Comparison of ENCODE assay signal across 10 mouse cellular contexts in the genomic region with DNA sequence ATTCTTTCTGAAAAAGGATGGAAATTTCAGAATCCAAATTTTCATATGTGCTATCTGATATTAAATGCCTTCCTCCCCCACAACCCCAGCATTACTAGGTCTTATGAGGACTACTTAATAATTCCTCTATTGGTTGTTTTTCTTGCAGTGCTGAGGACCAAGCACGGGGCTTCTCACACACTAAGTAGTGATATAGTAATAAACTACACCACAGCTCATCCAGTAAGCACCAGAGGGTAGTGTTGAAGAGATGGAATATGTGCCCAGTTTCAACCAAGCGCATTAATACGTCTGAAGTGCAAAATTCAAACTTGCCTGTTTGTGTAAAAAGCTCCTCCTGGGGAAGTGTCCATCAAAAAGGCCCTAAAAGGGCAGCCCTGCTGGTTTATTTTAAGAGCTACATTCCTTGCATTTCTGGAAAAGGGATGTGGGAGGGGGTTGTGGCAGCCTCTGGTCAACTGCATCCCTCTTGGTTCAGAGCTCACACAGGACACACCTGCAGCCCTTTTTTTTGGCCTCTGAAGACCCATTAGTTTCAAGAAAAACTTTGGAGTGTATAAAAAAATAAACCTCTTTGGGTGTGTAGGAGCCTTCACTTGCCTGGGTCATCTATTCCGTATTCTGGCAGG.
DNase-seq lines count a peak whose midpoint lies in the region; ATAC-seq and TF ChIP-seq lines count a peak whose summit lies in the region.
"Had no signal": no experiment of that assay in that cellular context is flagged by ENCODE, and none has a peak within 500 bp of the region (broad histone marks: within the 10 kb centered on the region; RNA-seq: fewer than 3 reads in every experiment).

No protein-coding gene starts in this region.

- no peak for DNase-seq in heart, postnatal 4 days
- peak; percentile 31 for DNase-seq in neural tube, embryonic 10.5 days (ENCODE audit: extremely low spot score, low spot score)
- peak; percentile 37 for DNase-seq in limb, embryonic 10.5 days (ENCODE audit: low spot score)
- no peak for DNase-seq in thymus, adult 2 months
- no peak for DNase-seq in cerebellum, adult 11-12 months
- DNase-seq: cerebellum, adult 8-10 months; liver, postnatal 0 days had no signal

- TF ChIP-seq POLR2A in thymus, adult 2 months (IDR thresholded peaks at IDR 0.05; ENCODE audit: control insufficient read depth, extremely low read depth, insufficient read depth, low read length, poor library complexity), result no peak

- peaks cover 13% of the 10 kb centered on the region for H3K4me1 ChIP-seq in heart, embryonic 16.5 days (ENCODE audit: control insufficient read depth, insufficient read depth, low read length)
- H3K4me1 ChIP-seq in neural tube, embryonic 15.5 days, result peaks cover 15% of the 10 kb centered on the region
- H3K4me1 ChIP-seq in limb, embryonic 10.5 days, result peaks cover 37% of the 10 kb centered on the region
- H3K4me1 ChIP-seq in thymus, adult 2 months (replicated peaks; ENCODE audit: control insufficient read depth, insufficient read depth, low read length), result no peaks in the 10 kb centered on the region

- H3K4me2 ChIP-seq in heart, embryonic 16.5 days (ENCODE audit: low read depth, low read length), result no peak overlapping the region
- H3K4me2 ChIP-seq in neural tube, embryonic 15.5 days, result no peak overlapping the region

- H3K27ac ChIP-seq in heart, embryonic 16.5 days (ENCODE audit: low read length), result no peak overlapping the region; the same call in 1 of the 2 replicates
- no peak overlapping the region; the same call in 1 of the 2 replicates for H3K27ac ChIP-seq in neural tube, embryonic 15.5 days (replicated peaks)
- H3K27ac ChIP-seq in limb, embryonic 10.5 days, result peak overlapping the region; percentile 25; the same call in 1 of the 2 replicates
- H3K27ac ChIP-seq in thymus, adult 2 months (ENCODE audit: control insufficient read depth, insufficient read depth, low read length), result no peak overlapping the region

- H3K4me3 ChIP-seq in heart, embryonic 16.5 days (ENCODE audit: low read length), result no peak overlapping the region
- no peak overlapping the region for H3K4me3 ChIP-seq in neural tube, embryonic 15.5 days (replicated peaks)
- no peak overlapping the region for H3K4me3 ChIP-seq in limb, embryonic 10.5 days
- H3K4me3 ChIP-seq in thymus, adult 2 months (ENCODE audit: control insufficient read depth, insufficient read depth, low read length), result no peak overlapping the region

- no peaks in the 10 kb centered on the region for H3K36me3 ChIP-seq in heart, embryonic 16.5 days (ENCODE audit: control insufficient read depth, insufficient read depth)
- no peaks in the 10 kb centered on the region for H3K36me3 ChIP-seq in neural tube, embryonic 15.5 days
- H3K36me3 ChIP-seq in limb, embryonic 10.5 days, result no peaks in the 10 kb centered on the region
- H3K36me3 ChIP-seq in thymus, adult 2 months (ENCODE audit: control insufficient read depth, insufficient read depth, low read length), result no peaks in the 10 kb centered on the region

- peak; percentile 32; the same call in 1 of the 2 replicates for ATAC-seq in heart, embryonic 16.5 days (replicated peaks; ENCODE audit: extremely low read depth, insufficient read depth, low FRiP score)
- no peak for ATAC-seq in neural tube, embryonic 15.5 days (ENCODE audit: low FRiP score)
- ATAC-seq: intestine, postnatal 0 days; liver, postnatal 0 days had no signal

- H3K27me3 ChIP-seq in heart, embryonic 16.5 days (ENCODE audit: control insufficient read depth, insufficient read depth, low read length), result no peaks in the 10 kb centered on the region
- no peaks in the 10 kb centered on the region for H3K27me3 ChIP-seq in neural tube, embryonic 15.5 days (replicated peaks)
- H3K27me3 ChIP-seq in limb, embryonic 10.5 days (ENCODE audit: low read depth, poor library complexity, severe bottlenecking), result no peaks in the 10 kb centered on the region
- H3K27me3 ChIP-seq in thymus, adult 2 months (ENCODE audit: control insufficient read depth, insufficient read depth, low read length), result no peaks in the 10 kb centered on the region

- no peak overlapping the region for H3K9ac ChIP-seq in heart, embryonic 16.5 days (ENCODE audit: low read length)
- H3K9ac ChIP-seq in neural tube, embryonic 15.5 days (replicated peaks), result no peak overlapping the region
- H3K9ac ChIP-seq: liver, postnatal 0 days had no signal

- 57% methylated on average over 4 of the region's 4 CpGs for WGBS in heart, embryonic 16.5 days
- WGBS in neural tube, embryonic 15.5 days, result 35% methylated on average over 4 of the region's 4 CpGs
- 66% methylated on average over 4 of the region's 4 CpGs for WGBS in limb, embryonic 10.5 days
- 92% methylated on average over 4 of the region's 4 CpGs for WGBS in thymus, adult 2 months

- no peaks in the 10 kb centered on the region for H3K9me3 ChIP-seq in heart, embryonic 16.5 days (replicated peaks; ENCODE audit: control insufficient read depth, low read length)
- H3K9me3 ChIP-seq in neural tube, embryonic 15.5 days (replicated peaks), result no peaks in the 10 kb centered on the region
- no peaks in the 10 kb centered on the region for H3K9me3 ChIP-seq in limb, embryonic 10.5 days (replicated peaks)

- TF ChIP-seq CTCF in thymus, adult 2 months (IDR thresholded peaks at IDR 0.05; ENCODE audit: borderline replicate concordance, control insufficient read depth, extremely low read depth, insufficient read depth, low read length, poor library complexity), result no peak

Comparison
In these comparisons a context has a peak if more than half of its experiments do, and no peak if none do; other contexts are left out.
1. DNase-seq: peak in neural tube, embryonic 10.5 days (single experiment) and limb, embryonic 10.5 days (single experiment); none in heart, postnatal 4 days (single experiment), thymus, adult 2 months (single experiment) and cerebellum, adult 11-12 months (single experiment).